Mouse (Mus musculus) neutrophil, adult 5-6 weeks (primary cell): ENCODE measurements around the gene Sbk2. TPM values are rescaled to one million over a fixed set of nuclear protein-coding genes. Genes with fewer than 3 reads are reported as not detected.

ENCODE experiments used
- ATAC-seq: fragments of 151-379, 151-347 bp; 2 replicates; pipeline ENCODE4 v1.8.0; 2017; ENCODE audit warnings: mild to moderate bottlenecking, moderate TSS enrichment; ENCODE audit not compliant: insufficient number of reproducible peaks, poor library complexity, low FRiP score, severe bottlenecking; ENCODE audit errors: extremely low read depth
- total RNA-seq: library from RNA; stranded (forward); fragments of 200-1000 nt; gene quantifications from 2 replicates; pipeline ENCODE4 v1.2.3, GENCODE M21; 2017

Sbk2 gene
- total RNA-seq, 1 experiment from 2014 or later = not detected

DNA sequence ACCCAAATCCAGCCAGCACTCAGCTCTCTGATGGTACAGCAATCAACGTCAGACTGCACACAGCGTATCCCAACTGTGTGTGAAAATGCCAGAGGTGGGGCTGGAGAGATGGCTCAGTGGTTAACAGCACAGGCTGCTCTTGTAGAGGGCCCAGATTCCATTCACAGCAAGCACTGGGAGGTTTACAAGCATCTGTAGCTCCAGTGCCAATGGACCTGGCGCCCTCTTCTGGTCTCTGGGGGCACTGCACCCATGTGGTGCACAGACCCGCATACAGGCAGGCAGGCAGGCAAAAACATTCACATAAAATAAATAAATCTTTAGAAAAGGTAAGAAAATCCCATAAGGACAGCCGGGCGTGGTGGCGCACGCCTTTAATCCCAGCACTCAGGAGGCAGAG, 63.0 kb downstream of the Sbk2 start:
- ATAC-seq = peak; percentile 33; the same call in 1 of the 2 replicates

DNA sequence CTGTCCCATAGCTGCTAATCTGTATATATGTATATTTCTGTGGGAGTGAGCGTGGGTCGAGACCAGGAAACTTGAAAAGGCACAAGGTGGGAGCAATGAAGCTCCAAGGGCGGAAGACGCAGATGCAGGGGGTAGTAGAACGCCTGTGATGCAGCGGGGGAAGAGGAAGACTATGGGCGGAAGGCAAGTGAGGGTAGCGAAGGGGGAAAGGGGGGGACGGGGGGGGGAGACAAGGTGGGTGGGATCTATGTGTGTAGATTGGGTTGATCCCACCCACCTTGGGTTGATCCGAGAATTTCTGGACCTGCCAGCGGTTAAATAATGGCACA, 63.7 kb downstream of the Sbk2 start:
- ATAC-seq = no peak

DNA sequence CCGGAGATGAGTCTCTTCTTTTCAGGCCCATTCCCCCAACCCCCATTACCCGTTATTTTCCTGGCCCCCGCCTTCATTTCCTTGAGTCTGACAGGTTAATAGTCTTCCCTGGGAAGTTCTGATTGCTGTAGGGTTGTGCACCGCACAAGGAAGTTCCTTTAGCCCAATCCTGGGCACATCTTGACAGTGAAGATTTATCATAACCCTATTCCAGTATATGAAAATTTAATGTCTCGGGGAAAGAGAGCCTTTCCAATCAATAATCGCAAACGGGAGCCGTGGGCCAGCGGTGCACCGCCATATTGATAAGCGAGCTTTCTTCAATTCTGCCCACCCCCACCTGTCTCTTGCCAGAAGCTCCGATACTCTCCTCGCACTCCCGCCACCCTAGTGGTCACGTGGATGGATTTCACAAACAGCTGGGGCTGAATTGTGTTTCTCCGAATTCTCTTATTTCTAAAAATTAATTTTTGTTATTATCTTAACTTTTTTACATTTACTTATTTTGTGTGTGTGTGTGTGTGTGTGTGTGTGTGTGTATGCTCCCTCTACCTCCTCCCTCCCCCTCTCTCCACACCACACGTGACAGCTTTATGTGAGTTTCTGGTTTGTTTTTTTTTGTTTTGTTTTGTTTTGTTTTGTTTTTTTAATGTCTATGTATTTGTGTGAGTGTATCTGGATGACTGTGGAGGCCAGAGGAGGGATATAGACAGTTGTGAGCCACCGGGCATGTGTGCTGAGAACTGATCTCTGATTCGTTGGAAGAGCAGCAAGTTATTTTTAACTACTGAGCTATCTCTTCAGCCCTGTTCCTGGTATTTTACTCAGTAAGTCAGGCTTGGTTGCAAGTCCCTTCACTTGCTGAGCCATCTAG, 64.3 kb downstream of the Sbk2 start:
- ATAC-seq = no peak

DNA sequence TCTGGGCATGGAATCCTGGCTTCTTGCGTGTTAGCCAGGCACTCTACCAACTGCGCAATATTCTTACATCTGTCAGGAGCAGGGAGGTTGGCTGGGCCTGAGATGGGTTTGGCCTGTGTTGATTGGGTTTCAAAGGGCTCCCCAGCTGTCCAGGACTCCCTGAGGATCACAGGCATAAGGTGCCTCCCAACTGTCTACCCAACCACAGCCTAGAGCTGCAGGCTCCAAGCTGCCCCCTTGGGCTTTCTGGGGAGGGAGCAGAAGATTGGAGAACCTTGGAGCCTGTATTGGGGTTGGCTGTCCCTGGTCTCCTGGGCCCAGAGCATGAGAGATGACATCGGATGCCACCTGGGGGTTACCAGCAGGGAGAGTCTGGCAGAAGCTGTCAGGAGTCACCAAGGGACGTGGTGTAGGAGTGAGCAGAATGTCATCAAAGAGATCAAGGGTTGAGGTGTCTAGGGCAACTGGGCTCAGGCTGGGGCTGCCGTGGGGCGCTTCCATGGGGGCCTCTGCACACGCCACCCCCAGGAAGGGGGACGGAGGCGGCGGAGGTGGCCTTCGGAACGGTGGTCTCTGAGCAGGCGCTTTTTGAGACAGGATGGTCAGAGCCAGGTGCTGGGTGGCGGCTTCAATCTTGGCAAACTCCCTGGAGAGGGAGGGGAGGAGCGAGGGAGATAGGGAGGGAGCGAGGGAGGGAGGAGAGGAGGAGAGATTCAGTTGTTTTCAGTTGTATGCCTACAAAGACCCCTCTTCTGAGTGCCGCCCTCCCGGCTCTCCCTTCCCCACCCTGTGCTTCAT, 65.2 kb downstream of the Sbk2 start:
- ATAC-seq = no peak

- ATAC-seq = no peak
Measured at GRCm38 (mm10) chr7:4895186-4895585, 69.0 kb downstream of the Sbk2 start.

Other genes starting within 250 kb of the Sbk2 start
- gene Tmem150b, start 239.2 kb downstream of the Sbk2 start, total RNA-seq = 0.35 and 0.37 TPM in 2 replicates
- 77.0 and 85.7 TPM in 2 replicates for gene Kmt5c, start 224.3 kb downstream of the Sbk2 start, total RNA-seq
- not detected in 2 replicates for gene Cox6b2, start 211.3 kb downstream of the Sbk2 start, total RNA-seq
- not detected in 2 replicates for gene Fam71e2, start 193.1 kb downstream of the Sbk2 start, total RNA-seq
- gene Il11, start 181.5 kb downstream of the Sbk2 start, total RNA-seq = not detected in 2 replicates
- gene Tmem190, start 181.5 kb downstream of the Sbk2 start, total RNA-seq = not detected in 2 replicates
- 1.1 and 2.2 TPM in 2 replicates for gene Tmem238, start 174.8 kb downstream of the Sbk2 start, total RNA-seq
- gene Rpl28, start 171.5 kb downstream of the Sbk2 start, total RNA-seq = 325 and 398 TPM in 2 replicates
- 94.5 and 103 TPM in 2 replicates for gene Ube2s, start 151.8 kb downstream of the Sbk2 start, total RNA-seq
- gene Shisa7, start 119.7 kb downstream of the Sbk2 start, total RNA-seq = not detected in 2 replicates
- 11.3 and 12.2 TPM in 2 replicates for gene Isoc2b, start 94.1 kb downstream of the Sbk2 start, total RNA-seq
- 4.0 and 4.2 TPM in 2 replicates for gene Isoc2a, start 87.3 kb downstream of the Sbk2 start, total RNA-seq
- gene Gm36210, start 57.9 kb downstream of the Sbk2 start, total RNA-seq = not detected in 2 replicates
- 6.0 and 7.2 TPM in 2 replicates for gene Zfp628, start 49.2 kb downstream of the Sbk2 start, total RNA-seq
- 1.2 and 2.2 TPM in 2 replicates for gene Nat14, start 42.4 kb downstream of the Sbk2 start, total RNA-seq
- 0.47 and 1.4 TPM in 2 replicates for gene Ssc5d, start 38.6 kb downstream of the Sbk2 start, total RNA-seq
- not detected in 2 replicates for gene Sbk3, start 6.8 kb upstream of the Sbk2 start, total RNA-seq
- gene Zfp579, start 31.8 kb upstream of the Sbk2 start, total RNA-seq = 4.1 and 4.5 TPM in 2 replicates
- gene Zfp524, start 50.0 kb upstream of the Sbk2 start, total RNA-seq = 8.8 and 13.7 TPM in 2 replicates
- 19.8 and 22.2 TPM in 2 replicates for gene Fiz1, start 50.3 kb upstream of the Sbk2 start, total RNA-seq
- gene Gm44973, start 51.1 kb upstream of the Sbk2 start, total RNA-seq = 1.8 TPM in 1 of 2 replicates, not detected in the other
- gene Zfp865, start 56.0 kb upstream of the Sbk2 start, total RNA-seq = 34.3 and 38.5 TPM in 2 replicates
- 0.23 TPM in 1 of 2 replicates, not detected in the other for gene Ccdc106, start 56.1 kb upstream of the Sbk2 start, total RNA-seq
- gene 4632433K11Rik, start 69.7 kb upstream of the Sbk2 start, total RNA-seq = 0.98 and 1.6 TPM in 2 replicates
- gene Zfp784, start 74.0 kb upstream of the Sbk2 start, total RNA-seq = 2.9 and 3.4 TPM in 2 replicates
- gene Zfp580, start 87.1 kb upstream of the Sbk2 start, total RNA-seq = 0.93 TPM in 1 of 2 replicates, not detected in the other
- gene U2af2, start 97.7 kb upstream of the Sbk2 start, total RNA-seq = 168 and 188 TPM in 2 replicates
- 118 and 130 TPM in 2 replicates for gene Epn1, start 115.8 kb upstream of the Sbk2 start, total RNA-seq
- gene Rfpl4, start 152.5 kb upstream of the Sbk2 start, total RNA-seq = not detected in 2 replicates
- 0.98 TPM in 1 of 2 replicates, not detected in the other for gene Rasl2-9, start 161.5 kb upstream of the Sbk2 start, total RNA-seq
- gene Vmn1r55, start 185.3 kb upstream of the Sbk2 start, total RNA-seq = not detected in 2 replicates
- gene Vmn1r56, start 232.3 kb upstream of the Sbk2 start, total RNA-seq = not detected in 2 replicates